Mouse (Mus musculus): ENCODE results near the gene Kctd13.
A peak's percentile ranks its signal among the peaks of the same experiment; 100 is the strongest.

DNA sequence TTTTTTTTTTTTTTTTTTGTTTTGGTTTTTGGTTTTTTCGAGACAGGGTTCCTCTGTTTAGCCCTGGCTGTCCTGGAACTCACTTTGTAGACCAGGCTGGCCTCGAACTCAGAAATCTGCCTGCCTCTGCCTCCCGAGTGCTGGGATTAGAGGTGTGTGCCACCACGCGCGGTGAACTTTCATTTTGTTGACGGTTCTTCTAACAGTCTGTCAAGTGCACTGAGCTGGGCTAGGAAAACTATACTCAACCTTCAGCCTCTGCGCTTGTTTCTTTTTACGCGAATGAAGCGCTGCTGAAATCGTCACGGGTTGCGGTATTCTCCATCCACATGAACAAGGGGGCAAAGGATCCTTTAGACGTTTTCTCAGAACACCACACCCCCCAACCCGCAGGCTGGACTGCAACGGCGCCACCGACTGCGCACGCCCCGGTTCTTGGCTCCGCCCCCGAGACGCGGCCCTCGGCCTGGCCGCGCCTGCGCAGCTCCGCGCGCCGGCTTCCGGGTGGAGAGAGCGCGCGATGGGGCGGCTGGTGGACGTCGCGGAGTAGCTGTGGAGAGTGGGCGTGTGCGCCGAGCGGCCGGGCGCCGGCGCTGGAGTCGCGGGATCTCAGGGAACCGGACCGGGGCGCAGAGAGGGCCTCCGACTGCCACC, at the start of gene Kctd13:
- peak; percentile 42 for TF ChIP-seq POLR2A (IDR thresholded peaks at IDR 0.05; ENCODE audit: low read depth, low read length)
- TF ChIP-seq CTCF (IDR thresholded peaks at IDR 0.05; ENCODE audit: extremely low read depth, insufficient read length, insufficient replicate concordance, low read depth, low read length) = no peak

Data from small intestine, adult 2 months (tissue).